Mouse (Mus musculus): ENCODE results near the gene Spata5. TPM values are rescaled to one million over a fixed set of nuclear protein-coding genes. Genes with fewer than 3 reads are reported as not detected.

The Spata5 gene
- total and polyA plus RNA-seq, 3 experiments: 35.0 to 52.9 (median 49.7) TPM

GRCm38 (mm10) chr3:37479771-37480170 lies 60.1 kb downstream of the Spata5 start:
- dilution Hi-C loops (cut with MboI; ENCODE audit: extremely low pct_ligation_motif_present, extremely low pct_unique_long_range_greater_than_20kb, low sequenced_read_pairs) (no loop called here), in situ Hi-C loops (cut with MboI; ENCODE audit: low pct_ligation_motif_present, low pct_unique_long_range_greater_than_20kb, low sequenced_read_pairs) (loop anchor here (25.0 kb wide), 1 partner anchor 733 kb away; no protein-coding TSS in a partner anchor)
- Histone ChIP-seq H3K36me3 (replicated peaks in 1 of 2; ENCODE audit: control insufficient read depth in 1 of 2, insufficient read depth in 1 of 2, low read length in 1 of 2) (peaks cover 3 to 10% of the 10 kb centered on the region in 2 experiments), H3K27me3 (replicated peaks) (no peaks in the 10 kb centered on the region), H3K4me1 (ENCODE audit: control insufficient read depth in 1 of 2, insufficient read depth in 2 of 2) (peaks cover 7 to 29% of the 10 kb centered on the region in 2 experiments; a peak in 3 of 4 replicates), H3K9me3 (replicated peaks; ENCODE audit: low read length) (no peaks in the 10 kb centered on the region), H3K79me2 (replicated peaks; ENCODE audit: control insufficient read depth, extremely low read depth, insufficient read depth, poor library complexity, severe bottlenecking) (no peaks in the 10 kb centered on the region), H3K27ac (ENCODE audit: insufficient read depth, low read depth) (peak overlapping the region; percentile 20; the same call in 1 of the 2 replicates), H3K4me3 (replicated peaks in 1 of 3; ENCODE audit: low read depth in 2 of 3, low read length in 2 of 3, poor library complexity in 1 of 3) (no peak overlapping the region), H3K4me2 (ENCODE audit: insufficient read depth, low read depth, poor library complexity, severe bottlenecking) (no peak overlapping the region), H3K9ac (ENCODE audit: insufficient read depth, low read depth) (no peak overlapping the region)
- peak; percentile 54 for DNase-seq (ENCODE audit: extremely low read depth)
- TF ChIP-seq BHLHE40 (IDR thresholded peaks at IDR 0.05; ENCODE audit: low read depth, low read length): peak; percentile 34; the same call in 1 of the 2 replicates
- TF ChIP-seq TCF12 (IDR thresholded peaks at IDR 0.05; ENCODE audit: low read depth, low read length): peak; percentile 26; the same call in 1 of the 2 replicates
- peak; percentile 43; the same call in 1 of the 2 replicates for TF ChIP-seq SIN3A (IDR thresholded peaks at IDR 0.05; ENCODE audit: low read length)
- TF ChIP-seq MEF2A (IDR thresholded peaks at IDR 0.05; ENCODE audit: borderline replicate concordance, low read depth, low read length): peak; percentile 62; the same call in 1 of the 2 replicates
- no peak for TF ChIP-seq UBTF (IDR thresholded peaks at IDR 0.05; ENCODE audit: low read depth, low read length)
- TF ChIP-seq MAFK (IDR thresholded peaks at IDR 0.05; ENCODE audit: insufficient replicate concordance, low read length): 0 out of 2 replicates have a peak, but pooled peaks have one; percentile 18
- peak; percentile 56 for TF ChIP-seq IRF4 (IDR thresholded peaks at IDR 0.05; ENCODE audit: low read depth, low read length)
- TF ChIP-seq SMC3 (IDR thresholded peaks at IDR 0.05; ENCODE audit: low read depth, low read length): no peak

DNA sequence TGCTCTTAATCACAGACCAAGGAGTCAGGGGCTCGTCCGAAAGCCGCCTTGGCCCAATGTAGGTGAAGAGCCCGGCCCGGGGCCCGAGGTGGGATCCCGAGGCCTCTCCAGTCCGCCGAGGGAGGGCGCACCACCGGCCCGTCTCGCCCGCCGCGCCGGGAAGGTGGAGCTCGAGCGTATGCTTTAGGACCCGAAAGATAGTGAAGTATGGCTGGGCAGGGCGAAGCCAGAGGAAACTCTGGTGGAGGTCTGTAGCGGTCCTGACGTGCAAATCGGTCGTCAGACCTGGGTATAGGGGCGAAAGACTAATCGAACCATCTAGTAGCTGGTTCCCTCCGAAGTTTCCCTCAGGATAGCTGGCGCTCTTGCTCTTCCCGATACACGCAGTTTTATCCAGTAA lies 61.6 kb downstream of the Spata5 start:
- H3K9me3 ChIP-seq (replicated peaks; ENCODE audit: low read length): no peaks in the 10 kb centered on the region
- no peak overlapping the region for H3K9ac ChIP-seq (ENCODE audit: insufficient read depth, low read depth)
- peaks cover 3 to 19% of the 10 kb centered on the region in 2 experiments for H3K36me3 ChIP-seq (replicated peaks in 1 of 2; ENCODE audit: control insufficient read depth in 1 of 2, insufficient read depth in 1 of 2, low read length in 1 of 2)
- peaks cover 7 to 29% of the 10 kb centered on the region in 2 experiments; a peak in 3 of 4 replicates for H3K4me1 ChIP-seq (ENCODE audit: control insufficient read depth in 1 of 2, insufficient read depth in 2 of 2)
- TF ChIP-seq HCFC1 (IDR thresholded peaks at IDR 0.05; ENCODE audit: low read depth, low read length) (no peak), UBTF (IDR thresholded peaks at IDR 0.05; ENCODE audit: low read depth, low read length) (no peak), POLR2A (IDR thresholded peaks at IDR 0.05; ENCODE audit: low read depth, low read length) (no peak), USF1 (IDR thresholded peaks at IDR 0.05; ENCODE audit: low read depth, low read length) (no peak), ZKSCAN1 (IDR thresholded peaks at IDR 0.05; ENCODE audit: borderline replicate concordance, low read depth, low read length) (no peak), ZMIZ1 (IDR thresholded peaks at IDR 0.05; ENCODE audit: low read depth, low read length) (no peak), ETS1 (conservative IDR thresholded peaks at IDR 0.05; ENCODE audit: low read depth, low read length) (no peak), SIN3A (IDR thresholded peaks at IDR 0.05; ENCODE audit: low read length) (no peak), JUN (IDR thresholded peaks at IDR 0.05; ENCODE audit: insufficient read depth, low read depth, low read length) (no peak), NRF1 (IDR thresholded peaks at IDR 0.05; ENCODE audit: low read depth, low read length) (no peak), CHD2 (IDR thresholded peaks at IDR 0.05; ENCODE audit: low read length) (no peak), MYC (IDR thresholded peaks at IDR 0.05; ENCODE audit: low read depth, low read length) (no peak), POLR2AphosphoS2 (IDR thresholded peaks at IDR 0.05; ENCODE audit: low read depth, low read length) (no peak), BHLHE40 (IDR thresholded peaks at IDR 0.05; ENCODE audit: low read depth, low read length) (no peak), ZNF384 (IDR thresholded peaks at IDR 0.05; ENCODE audit: low read depth, low read length) (no peak), NELFE (IDR thresholded peaks at IDR 0.05; ENCODE audit: low read depth, low read length) (no peak), TCF12 (IDR thresholded peaks at IDR 0.05; ENCODE audit: low read depth, low read length) (no peak), MXI1 (IDR thresholded peaks at IDR 0.05; ENCODE audit: low read depth, low read length) (no peak), E2F4 (IDR thresholded peaks at IDR 0.05; ENCODE audit: insufficient replicate concordance, low read depth, low read length) (no peak), TBP (conservative IDR thresholded peaks at IDR 0.05; ENCODE audit: low read depth, low read length) (no peak)
- no peak overlapping the region for H3K4me2 ChIP-seq (ENCODE audit: insufficient read depth, low read depth, poor library complexity, severe bottlenecking)
- no peak overlapping the region for H3K27ac ChIP-seq (ENCODE audit: insufficient read depth, low read depth)
- dilution Hi-C loops (cut with MboI; ENCODE audit: extremely low pct_ligation_motif_present, extremely low pct_unique_long_range_greater_than_20kb, low sequenced_read_pairs) (no loop called here), in situ Hi-C loops (cut with MboI; ENCODE audit: low pct_ligation_motif_present, low pct_unique_long_range_greater_than_20kb, low sequenced_read_pairs) (loop anchor here (25.0 kb wide), 1 partner anchor 731 kb away; no protein-coding TSS in a partner anchor)
- H3K79me2 ChIP-seq (replicated peaks; ENCODE audit: control insufficient read depth, extremely low read depth, insufficient read depth, poor library complexity, severe bottlenecking): no peaks in the 10 kb centered on the region
- DNase-seq (ENCODE audit: extremely low read depth): no peak
- H3K27me3 ChIP-seq (replicated peaks): no peaks in the 10 kb centered on the region
- no peak overlapping the region for H3K4me3 ChIP-seq (replicated peaks in 1 of 3; ENCODE audit: low read depth in 2 of 3, low read length in 2 of 3, poor library complexity in 1 of 3)
